Mouse (Mus musculus) inflammation-experienced regulatory T-cells, adult 6 months (primary cell): ENCODE measurements at regions not wholly inside any gene's neighbourhood (a gene's known extent, or its start where the extent isn't known, plus 50 kb on each side); places are given as distances from the start of the nearest gene placed in this dataset.

Experiments
- ATAC-seq: one replicate; pipeline ENCODE4 v1.8.0; 2017

DNA sequence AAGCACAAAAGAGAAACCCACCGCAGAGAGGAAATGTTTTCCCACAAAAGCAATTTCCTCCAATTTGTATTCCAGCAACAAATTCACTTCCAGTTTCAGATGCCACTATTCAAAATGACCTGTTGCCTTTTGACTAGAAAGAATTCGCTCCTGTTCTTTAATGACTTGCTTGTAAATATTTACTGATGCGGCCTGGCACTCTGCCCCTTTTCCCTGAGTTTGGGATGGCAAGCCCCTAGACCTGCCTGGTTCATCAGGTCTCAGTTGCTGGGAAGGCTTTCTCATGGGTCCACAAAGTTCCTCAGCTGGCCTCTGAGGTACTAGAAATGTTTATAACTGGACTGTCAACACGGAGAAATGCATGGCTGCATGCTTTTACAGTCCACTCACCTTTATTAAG lies 161.7 kb upstream of the Phactr1 start:
- no peak for ATAC-seq

DNA sequence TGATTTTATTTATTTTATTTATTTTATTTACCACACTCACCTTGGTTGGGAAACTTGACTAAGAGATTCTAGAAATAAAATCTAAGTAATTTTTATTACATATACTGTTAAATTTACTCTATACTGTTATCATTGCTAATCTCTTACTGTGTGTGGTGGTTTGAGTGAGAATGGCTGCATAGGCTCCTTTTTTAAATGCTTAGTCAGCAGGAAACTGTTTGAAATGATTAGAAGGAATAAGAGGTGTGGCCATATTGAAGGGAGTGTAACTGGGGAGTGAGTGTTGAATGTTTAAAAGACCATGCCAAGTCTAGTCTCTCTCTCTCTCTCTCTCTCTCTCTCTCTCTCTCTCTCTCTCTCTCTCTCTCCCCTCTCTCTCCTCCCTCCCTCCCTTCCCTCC lies 157.9 kb upstream of the Phactr1 start:
- no peak for ATAC-seq

DNA sequence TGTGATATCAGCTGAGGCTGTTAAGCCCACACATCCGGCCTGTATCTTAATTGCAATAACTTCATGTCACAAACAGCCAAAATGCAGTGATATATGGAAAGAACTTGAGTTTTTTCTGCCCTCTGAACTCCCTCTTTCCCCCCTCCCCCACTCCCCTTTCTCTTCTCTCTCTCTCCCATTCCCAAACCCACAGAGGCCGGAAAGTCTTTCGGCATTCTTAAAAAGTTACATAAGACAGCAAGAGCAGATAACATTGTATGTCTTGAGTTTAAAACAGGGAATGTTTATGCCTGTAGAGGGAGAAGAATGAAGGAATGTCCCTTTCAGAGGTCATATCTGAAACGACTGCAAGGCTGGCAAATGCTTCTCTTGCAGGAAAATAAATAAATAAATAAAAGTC lies 154.3 kb upstream of the Phactr1 start:
- ATAC-seq: no peak

DNA sequence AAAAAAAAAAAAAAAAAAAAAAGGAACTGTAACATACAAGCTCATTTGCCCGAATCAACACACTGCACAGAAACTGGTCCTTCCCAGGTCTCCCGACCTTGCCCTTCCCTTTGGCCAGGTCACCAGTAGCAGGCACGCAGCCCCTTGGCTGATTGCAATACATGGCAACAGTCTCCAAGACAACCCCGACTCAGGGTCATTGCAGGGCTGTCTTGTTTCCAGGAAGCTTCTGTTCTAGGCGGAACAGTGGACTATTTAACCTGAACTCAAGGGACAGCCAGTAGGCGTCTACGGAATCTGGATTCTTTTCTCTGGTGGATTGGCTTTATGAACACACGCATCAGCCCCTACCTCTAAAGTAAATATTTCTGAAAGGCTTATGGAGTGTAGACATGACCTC lies 153.5 kb upstream of the Phactr1 start:
- no peak for ATAC-seq

DNA sequence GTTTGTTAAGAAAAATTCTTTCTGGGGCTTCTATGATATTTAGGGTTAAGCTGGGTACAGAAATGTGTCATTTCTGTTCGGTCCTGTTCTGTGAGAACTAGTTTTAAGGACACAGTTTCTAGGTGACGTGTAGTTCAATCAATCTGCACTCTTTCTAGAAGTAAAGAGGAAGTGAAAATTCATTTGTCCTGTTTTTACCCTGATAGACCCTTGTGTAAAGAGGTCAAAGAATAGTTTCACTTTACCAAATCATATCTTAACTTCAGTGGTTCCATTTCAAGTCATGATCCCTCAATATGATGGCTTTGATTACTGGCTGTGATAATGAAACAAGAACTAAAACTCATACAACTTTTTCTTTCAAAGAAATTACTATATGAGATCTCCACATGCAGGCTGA lies 152.3 kb upstream of the Phactr1 start:
- no peak for ATAC-seq

DNA sequence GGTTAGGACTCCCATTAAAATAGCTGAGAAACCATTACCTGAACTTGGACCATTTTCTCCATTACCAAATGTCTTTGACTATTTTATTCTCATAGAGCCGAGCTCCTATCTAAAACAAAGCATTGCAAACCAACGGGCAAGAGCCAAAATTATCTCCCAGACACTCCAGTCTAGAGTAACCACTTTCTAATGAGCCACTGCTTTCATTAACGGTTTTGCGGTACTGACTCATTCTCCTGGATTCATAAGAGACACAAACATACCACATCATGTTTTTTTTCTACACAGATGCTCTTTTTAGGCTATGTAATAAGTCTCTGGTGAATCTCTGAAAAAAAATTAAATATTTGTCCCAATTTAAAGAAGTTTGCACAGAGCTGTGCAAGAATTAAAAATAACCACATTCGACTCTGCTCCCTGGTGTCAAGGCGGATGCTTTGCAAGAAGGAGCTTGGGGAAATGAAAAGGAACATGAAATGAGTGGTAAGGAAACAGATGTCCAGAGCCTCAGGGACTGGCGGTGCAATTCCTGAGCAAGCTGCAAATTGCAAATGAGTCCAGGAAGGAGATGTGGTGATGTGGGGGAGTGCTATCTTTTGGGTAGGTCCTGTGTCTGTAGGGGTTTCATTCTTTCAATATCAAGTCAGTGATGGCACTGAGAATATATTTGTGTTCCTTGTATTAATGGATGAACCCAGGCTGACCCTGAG lies 143.8 kb upstream of the Phactr1 start:
- no peak for ATAC-seq

DNA sequence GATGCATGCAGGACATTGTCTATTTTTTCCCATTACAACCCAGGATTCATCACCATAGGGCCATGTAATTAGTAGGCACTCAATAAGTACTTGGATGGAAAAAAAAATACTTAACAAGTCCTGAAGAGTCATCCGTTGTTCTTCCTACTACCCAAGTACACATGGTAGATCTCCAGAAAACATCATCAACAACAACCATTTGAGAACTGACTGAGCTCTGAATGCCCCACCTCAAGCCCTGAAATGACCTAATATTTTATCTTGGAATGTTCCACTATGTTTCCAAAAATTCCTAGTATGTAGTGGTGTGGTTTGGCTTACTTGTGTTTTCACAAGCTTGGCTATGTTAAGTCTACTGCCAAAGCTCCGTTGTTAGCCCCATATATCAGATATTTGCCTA lies 142.4 kb upstream of the Phactr1 start:
- no peak for ATAC-seq

DNA sequence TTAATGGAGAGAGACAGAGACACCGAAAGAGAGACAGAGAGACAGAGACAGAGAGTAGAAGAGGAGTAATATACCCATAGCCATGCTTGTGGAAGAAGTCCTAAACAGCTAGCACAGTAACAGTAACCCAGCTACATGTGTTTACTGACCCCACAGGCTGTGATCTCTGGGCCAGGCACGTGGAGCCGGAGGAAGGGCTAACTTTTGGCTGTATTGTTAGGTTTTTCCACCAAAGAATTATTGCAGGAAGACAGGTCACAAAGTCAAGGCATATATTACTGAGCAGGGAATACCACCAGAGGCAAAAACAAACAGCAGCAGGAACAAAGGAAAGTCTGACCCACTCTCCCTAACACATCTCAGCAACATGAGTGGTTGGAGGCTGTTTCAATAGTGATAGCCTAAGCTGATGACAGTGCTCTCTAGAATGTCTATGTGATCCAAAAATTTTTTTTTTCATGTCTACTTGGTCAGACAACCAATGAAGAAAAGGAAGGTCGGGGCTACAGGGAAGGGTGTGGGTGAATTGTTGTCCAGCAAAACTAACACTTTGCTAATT lies 135.8 kb upstream of the Phactr1 start:
- ATAC-seq: no peak

DNA sequence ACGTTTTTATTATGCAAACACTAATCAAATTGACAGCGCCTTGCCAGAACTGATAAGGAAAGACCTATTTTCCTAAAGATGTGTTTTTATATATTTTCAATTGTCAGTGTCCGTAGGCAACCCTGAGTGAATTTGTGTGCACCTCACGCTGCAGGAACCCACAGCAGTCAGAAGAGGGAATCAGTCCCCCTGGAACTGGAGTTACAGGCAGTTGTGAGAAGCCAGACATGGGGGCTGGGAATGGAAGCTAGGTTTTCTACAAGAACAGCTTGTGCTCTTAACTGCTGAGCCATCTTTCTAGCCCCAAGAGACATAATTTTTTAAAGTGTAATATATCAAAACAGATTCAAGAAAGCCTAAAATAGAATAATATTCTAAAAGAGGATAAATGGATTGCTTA lies 134.0 kb upstream of the Phactr1 start:
- no peak for ATAC-seq

DNA sequence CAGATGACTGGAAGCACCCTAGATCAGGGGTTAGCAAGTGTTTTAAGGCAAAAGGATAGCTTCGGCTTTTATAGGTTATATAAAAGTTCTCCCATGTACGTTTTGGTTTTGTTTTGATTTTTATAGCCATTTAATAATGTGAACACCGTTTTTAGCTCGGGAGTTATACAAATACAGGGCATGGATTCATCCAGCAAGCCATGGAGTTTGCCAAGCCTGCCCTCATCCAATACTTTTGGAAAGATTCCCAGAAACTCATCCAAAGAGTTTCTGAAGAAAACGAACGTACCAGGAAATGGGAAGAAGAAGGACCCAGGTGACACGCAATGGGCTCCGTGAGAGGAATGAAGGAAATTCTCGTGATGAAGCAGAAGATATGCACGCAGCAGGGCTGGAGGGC lies 133.6 kb upstream of the Phactr1 start:
- no peak for ATAC-seq

DNA sequence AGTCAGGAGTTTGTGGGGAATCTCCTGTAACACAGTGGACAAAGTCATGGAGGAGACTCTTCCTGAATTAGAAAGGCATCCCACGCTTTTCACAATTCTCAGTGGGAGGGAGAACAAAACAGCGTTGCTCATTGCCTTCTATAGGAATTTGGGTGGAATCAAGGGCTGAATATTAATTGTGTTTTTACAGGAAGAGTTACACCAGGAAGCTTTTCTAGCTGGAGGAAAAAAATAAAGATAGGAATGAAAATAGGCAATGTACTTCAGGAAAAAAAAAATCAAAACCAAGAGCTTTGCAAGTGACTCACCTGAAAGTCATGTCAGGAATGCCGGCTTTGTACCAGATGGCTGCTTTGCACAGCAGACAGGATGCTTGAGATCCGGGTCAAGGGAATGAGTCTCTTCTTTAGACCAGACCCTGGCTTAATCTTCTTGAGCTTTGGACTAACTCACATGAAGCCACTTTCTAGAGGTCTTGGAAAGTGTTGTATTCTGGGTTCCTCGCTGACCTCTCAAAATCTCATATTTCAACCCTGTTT lies 131.3 kb upstream of the Phactr1 start:
- no peak for ATAC-seq

DNA sequence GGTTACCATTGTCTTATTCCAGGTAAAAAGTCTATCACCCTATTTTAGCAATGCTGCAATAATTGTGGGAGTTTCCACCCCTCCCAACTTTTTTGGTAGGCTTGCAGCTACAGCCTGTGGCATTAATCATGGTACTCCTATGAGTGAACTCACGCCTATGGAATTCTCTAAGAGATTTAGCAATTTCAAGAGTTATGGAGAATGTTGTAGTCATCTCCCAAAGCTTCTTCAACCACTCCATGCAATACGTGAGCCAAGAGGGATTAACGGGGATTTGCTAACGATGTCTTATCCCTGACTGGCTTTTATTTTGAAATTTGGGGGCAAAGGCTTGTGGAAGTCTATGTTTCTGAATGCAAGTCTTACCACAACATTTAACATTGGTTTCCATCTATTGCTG lies 125.5 kb upstream of the Phactr1 start:
- ATAC-seq: no peak

DNA sequence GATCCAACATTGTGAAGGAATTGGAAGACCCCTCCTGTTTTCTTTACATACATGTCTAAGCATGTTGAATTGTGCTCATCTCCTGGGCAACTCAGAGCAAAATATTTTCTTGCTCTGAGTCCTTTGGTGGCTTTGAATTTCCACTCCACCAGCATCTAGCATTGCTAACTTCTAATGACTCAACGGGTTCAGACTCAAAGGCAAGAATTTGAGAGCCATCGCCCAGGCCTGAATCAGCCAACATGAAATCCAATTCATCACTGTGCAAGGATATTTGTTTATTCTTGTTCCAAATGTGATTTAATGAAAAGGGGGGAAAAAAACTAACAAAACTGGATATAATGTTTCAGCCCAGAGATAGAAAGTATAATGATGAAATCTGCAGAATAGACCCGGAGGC lies 121.9 kb upstream of the Phactr1 start:
- ATAC-seq: no peak

DNA sequence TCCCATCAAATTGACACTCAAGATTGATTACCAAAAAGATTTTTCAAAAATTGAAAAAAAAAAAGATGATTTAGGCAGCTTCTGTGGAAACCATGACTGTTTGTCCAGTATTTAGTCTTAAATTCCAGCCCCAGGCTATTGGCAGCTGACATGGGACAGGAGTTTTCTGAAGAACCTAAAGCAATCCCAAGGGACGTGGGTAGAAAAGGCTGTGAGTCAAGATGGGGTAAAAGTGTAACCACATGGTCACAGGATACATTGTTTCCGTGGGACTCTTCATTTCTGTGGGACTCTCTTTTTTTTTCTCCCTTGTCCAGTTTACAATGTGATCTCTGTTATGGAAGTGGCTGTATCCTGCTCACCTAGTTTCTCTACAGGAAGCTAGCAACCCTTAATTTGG lies 119.0 kb upstream of the Phactr1 start:
- ATAC-seq: no peak

DNA sequence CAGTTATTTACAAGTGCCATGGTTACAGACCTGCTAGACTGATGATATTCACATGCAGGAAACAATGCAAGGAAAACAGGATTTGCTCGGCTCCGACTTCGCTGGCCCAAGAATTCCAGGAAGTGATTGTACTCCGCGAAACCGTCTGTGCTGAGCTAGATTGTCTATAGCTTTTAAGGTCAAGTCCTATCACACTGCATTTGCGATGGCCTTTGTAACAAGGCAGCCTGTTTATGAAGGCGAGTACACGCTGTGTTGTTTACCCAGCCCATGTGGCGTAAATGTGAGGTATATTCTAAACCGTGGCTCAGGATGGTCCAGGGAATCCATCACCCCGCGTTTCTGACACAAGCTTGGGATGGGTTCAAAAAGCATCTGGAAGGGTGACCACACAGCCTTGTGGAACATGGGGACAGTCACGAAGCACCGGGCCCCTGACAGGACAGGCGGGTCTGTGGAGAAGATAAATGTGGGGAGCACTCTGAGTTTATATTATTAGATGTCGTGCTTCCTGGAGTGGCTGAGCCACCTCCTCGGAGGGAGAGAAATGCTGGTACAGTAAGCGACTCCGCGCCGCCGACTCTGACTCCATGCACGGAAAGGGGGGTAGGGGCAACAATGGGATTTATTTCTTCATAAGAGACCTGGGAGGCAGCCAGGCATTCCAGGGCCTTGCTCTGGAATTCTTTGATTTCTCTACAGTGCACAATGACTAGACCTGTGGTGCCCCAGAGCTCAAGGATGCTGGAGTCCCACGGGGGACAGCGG lies 114.9 kb upstream of the Phactr1 start:
- no peak for ATAC-seq

DNA sequence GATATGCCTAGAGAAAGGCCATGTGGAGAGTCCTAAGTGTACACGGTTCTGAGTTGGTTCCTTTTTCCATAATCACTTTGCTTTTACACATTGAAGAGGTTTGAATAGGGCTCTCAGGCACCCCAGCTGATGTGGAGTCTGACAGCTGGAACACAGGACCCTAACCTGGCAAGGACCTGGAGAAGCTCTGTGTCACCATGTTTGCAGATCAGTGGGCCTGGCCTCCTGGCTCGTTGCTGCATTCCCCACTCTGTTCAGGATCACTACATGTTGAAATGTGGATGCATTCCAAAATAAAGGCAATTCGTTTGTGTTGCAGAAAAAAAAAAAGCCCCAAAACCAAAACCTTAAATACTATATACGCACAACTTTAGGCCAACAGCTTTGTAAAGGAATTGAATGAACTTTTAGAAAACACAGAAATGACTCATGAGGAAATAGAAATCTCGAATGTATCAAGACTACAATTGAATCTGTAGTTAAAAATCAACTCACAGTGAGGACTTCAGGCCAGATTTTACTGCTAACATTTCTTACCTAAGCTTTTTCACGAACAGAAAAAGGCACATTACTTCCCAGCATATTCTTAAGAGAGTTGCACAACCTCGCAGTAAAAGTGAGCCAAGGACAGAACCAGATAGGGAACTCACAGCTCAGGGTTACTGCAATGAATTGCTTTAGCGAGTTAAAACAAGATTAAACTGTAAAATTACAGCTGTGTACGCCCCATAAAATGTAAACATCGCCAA lies 109.6 kb upstream of the Phactr1 start:
- no peak for ATAC-seq

DNA sequence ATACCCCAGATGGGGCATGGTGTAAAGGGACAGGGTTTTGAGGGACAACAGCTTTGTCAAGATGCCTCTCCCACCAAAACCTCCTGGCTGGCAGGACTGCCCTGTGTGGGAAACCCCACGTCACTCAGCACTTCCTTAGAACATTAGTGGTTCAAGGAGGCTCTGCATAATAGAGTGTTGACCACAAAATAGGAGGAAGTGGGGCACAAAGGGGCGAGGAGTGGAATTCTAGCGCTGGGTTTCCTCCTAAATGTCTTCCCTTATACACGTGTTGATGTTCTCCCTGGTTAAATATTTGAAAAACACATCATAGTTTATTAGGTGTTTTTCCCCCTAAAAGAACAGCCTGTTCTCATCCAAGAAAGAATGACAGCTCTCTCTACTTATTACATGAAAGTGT lies 106.2 kb upstream of the Phactr1 start:
- no peak for ATAC-seq

DNA sequence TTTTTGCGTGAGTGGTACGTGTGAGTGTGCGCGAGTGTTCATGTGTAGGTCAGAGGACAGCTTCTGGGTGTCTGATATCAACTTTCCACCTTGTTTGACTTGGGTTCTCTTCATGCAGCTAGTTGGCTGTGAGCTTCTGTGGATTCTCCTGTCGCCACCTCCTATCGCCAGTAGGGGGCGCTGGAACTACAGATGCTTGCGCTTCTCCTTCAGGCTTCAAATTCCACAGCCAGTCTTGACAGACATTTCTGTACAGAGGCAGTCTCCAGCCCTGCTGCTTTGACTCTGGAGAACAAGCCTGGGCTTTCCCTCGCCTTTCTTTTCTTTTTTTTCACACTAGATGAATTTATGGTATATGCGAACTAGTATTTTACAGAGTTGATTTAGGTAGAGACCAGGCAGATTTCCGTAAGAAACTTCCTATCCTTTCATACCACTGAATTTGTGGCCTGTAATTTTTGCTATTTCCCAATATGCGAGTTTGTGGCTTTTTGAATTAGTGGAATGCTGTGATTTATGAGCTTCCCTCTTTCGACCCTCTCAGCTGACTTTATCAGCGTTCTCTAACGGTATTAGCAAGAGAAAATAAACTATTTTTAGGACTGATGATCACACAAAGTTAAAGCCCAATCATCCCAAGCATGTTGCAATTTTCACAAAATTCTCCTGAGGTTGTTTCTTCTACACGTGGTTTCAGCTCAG lies 104.5 kb upstream of the Phactr1 start:
- no peak for ATAC-seq

DNA sequence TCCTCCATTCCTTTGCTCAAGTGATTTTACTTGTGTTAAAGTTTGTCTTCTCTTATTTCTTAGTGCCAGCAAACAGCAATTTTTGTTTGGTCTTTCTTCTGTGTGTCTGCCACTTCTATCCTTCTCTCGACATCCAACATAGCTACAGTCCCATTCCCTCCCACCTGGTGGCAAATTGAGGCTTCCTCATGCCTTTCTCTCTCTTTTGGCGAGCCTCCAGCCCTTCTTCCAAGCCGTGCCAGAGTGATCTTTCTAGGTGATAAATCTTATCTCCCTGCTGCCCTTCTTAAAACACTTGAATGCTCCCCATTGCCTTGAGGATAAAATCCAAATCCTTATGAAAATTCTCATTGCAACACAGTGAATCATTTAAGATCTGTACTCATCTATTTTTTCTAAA lies 101.0 kb upstream of the Phactr1 start:
- ATAC-seq: no peak

DNA sequence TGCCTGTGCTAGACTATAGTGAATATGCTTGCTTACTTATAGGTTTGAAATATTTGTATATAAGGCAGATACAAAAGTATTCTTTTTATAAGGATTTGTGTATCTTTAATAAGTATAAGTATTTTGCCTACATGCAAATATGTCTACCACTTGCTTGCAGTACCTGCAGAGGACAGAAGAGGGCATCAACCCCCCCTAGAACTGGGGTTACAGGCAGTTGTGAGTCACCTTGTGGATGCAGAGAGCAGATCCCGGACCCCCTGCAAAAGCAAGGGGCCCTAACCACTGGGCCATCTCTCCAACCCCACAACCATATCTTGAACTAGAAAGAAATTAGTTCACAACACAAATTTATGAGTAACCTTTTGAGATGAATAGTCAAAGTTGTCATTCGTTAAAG lies 91.3 kb upstream of the Phactr1 start:
- ATAC-seq: no peak

DNA sequence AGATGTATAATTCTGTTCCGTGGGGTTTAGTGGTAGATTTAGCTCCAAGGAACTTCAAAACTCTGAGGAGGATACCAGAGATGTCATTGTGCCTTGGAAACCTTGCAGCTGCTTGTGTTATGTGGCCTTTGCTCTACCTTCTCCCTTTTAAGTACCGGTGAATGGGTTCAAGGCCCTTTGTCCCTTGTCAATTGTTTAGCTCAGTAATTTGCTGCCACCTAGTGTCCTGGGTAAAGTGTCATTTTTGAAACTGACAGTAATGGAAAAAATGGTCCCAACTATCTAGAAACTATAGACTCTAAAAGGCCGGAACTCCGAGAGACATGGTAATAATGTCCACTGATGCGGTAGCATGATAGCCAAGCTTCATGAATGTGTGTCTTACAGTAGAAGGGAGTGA lies 90.8 kb upstream of the Phactr1 start:
- no peak for ATAC-seq

DNA sequence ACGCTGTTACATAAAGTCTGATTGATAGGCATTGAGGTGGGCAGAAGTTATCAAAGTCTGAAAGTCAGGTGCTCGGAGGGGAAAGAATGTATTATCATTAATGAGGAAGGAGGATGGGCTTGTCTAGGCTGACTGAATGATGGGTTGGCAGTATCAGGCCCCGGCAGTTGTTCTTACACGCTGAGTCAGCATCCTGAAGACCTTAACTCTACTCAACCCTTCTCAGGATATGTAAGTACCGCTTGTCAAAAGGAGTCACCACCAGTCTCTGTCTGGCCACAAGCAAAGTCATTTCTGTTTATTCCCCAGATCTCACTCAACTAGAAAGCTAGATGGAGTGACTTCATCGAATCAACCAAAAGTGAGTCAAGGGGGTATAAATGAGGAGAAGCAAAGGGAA lies 90.0 kb upstream of the Phactr1 start:
- ATAC-seq: no peak

DNA sequence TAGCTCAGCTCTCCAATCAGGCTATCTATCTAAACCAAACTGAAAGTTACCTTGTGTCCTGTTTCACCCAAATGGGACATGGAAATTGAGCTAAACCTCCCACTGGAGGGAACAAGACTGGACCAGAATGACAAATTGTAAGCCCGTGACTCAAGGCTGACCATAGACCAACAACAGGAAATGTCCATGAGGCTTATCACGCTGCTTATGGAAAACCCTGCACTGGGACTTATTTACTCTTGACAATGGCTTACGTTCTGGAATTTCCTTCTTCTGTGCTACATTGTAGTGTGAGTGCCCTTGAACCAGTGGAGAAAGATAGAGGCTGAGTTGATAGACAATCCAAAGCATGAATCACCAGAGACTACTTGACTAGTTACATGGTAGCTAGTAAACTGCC lies 87.5 kb upstream of the Phactr1 start:
- no peak for ATAC-seq
